Mouse (Mus musculus) heart, adult 9 months (tissue): ENCODE measurements around the gene Rag1.

ENCODE experiments used
- DNase-seq, 2 experiments: peaks; one replicate each; pipeline ENCODE4 v3.0.0; 2022; ENCODE audit warnings: low spot score in 2 of 2

Rag1 gene

GRCm38 (mm10) chr2:101638979-101639839, 10.1 kb downstream of the Rag1 start:
- DNase-seq, result no peak

- peak; percentile 95 to 96 for DNase-seq
Observed at GRCm38 (mm10) chr2:101628297-101629236, 20.7 kb downstream of the Rag1 start.

GRCm38 (mm10) chr2:101627227-101627626, 22.1 kb downstream of the Rag1 start:
- DNase-seq, result no peak

- DNase-seq, result no peak
Observed at GRCm38 (mm10) chr2:101624526-101624925, 24.8 kb downstream of the Rag1 start, which contains the start of gene Rag2. Gene Rag2, plus strand, starts transcription at chr2:101624718.

GRCm38 (mm10) chr2:101624011-101624410, 25.3 kb downstream of the Rag1 start:
- DNase-seq, result no peak

- DNase-seq, result no peak
Observed at GRCm38 (mm10) chr2:101623042-101623441, 26.3 kb downstream of the Rag1 start.

GRCm38 (mm10) chr2:101621611-101622010, 27.7 kb downstream of the Rag1 start:
- DNase-seq, result no peak

- no peak for DNase-seq
Observed at GRCm38 (mm10) chr2:101620899-101621298, 28.4 kb downstream of the Rag1 start.

GRCm38 (mm10) chr2:101618373-101618772, 30.9 kb downstream of the Rag1 start:
- no peak for DNase-seq

- no peak for DNase-seq
Observed at GRCm38 (mm10) chr2:101615464-101616305, 33.6 kb downstream of the Rag1 start.

GRCm38 (mm10) chr2:101610861-101611260, 38.4 kb downstream of the Rag1 start:
- DNase-seq, result no peak

- DNase-seq, result no peak
Observed at GRCm38 (mm10) chr2:101608232-101608894, 40.9 kb downstream of the Rag1 start.

- DNase-seq, result no peak
Observed at GRCm38 (mm10) chr2:101603099-101603498, 46.2 kb downstream of the Rag1 start.

GRCm38 (mm10) chr2:101600703-101601102, 48.6 kb downstream of the Rag1 start:
- peak; percentile 13 to 46 for DNase-seq

GRCm38 (mm10) chr2:101598190-101599181, 50.8 kb downstream of the Rag1 start:
- peak; percentile 6 to 22 for DNase-seq

GRCm38 (mm10) chr2:101597186-101597585, 52.1 kb downstream of the Rag1 start:
- DNase-seq, result no peak

GRCm38 (mm10) chr2:101594681-101595080, 54.6 kb downstream of the Rag1 start:
- no peak for DNase-seq

GRCm38 (mm10) chr2:101592886-101593285, 56.4 kb downstream of the Rag1 start:
- no peak for DNase-seq

GRCm38 (mm10) chr2:101592023-101592841, 57.1 kb downstream of the Rag1 start:
- DNase-seq, result no peak
